Mouse (Mus musculus) forebrain, embryonic 11.5 days (tissue): ENCODE data around the gene Rab19. TPM values are rescaled to one million over a fixed set of nuclear protein-coding genes. Genes with fewer than 3 reads are reported as not detected.
"Not testable (repeated sequence)": the region's sequence is repeated elsewhere in the genome, so short reads cannot be mapped to it uniquely, and the experiment has no call there.

ENCODE experiments used
- ATAC-seq: fragments of 200-750 bp; cut with Nextera tagmentation; replicated peaks from 2 replicates; pipeline ENCODE4 v1.8.0; 2017; ENCODE audit warnings: moderate TSS enrichment; ENCODE audit not compliant: low FRiP score
- DNase-seq: peaks from one replicate; pipeline ENCODE4 v3.0.0-alpha.2; 2017; ENCODE audit warnings: low spot score
- H3K27ac ChIP-seq: fragments of 300-500 bp; sonication (generic); 2 replicates; pipeline ENCODE4 v1.5.1; 2014; ENCODE audit warnings: low read depth, low read length
- H3K27me3 ChIP-seq: fragments of 300-500 bp; sonication (generic); 2 replicates; pipeline ENCODE4 v1.6.1; 2014; ENCODE audit warnings: mild to moderate bottlenecking, low read length, mixed read lengths; ENCODE audit not compliant: control insufficient read depth, insufficient read depth
- H3K36me3 ChIP-seq: fragments of 300-500 bp; sonication (generic); 2 replicates; pipeline ENCODE4 v1.6.1; 2014; ENCODE audit warnings: mild to moderate bottlenecking, low read length, moderate library complexity, mixed read lengths; ENCODE audit not compliant: control insufficient read depth, insufficient read depth
- H3K4me1 ChIP-seq: fragments of 300-500 bp; sonication (generic); replicated peaks from 2 replicates; pipeline ENCODE4 v1.6.1; 2014; ENCODE audit warnings: low read length, mixed read lengths; ENCODE audit not compliant: control insufficient read depth, insufficient read depth
- H3K4me2 ChIP-seq: fragments of 300-500 bp; sonication (generic); 2 replicates; pipeline ENCODE4 v1.6.1; 2014; ENCODE audit warnings: low read depth, mild to moderate bottlenecking, low read length, moderate library complexity, mixed read lengths; ENCODE audit not compliant: severe bottlenecking
- H3K4me3 ChIP-seq: fragments of 300-500 bp; sonication (generic); 2 replicates; pipeline ENCODE4 v1.5.1; 2014; ENCODE audit warnings: low read depth, low read length
- H3K9ac ChIP-seq: fragments of 300-500 bp; sonication (generic); 2 replicates; pipeline ENCODE4 v1.6.1; 2014; ENCODE audit warnings: low read length
- H3K9me3 ChIP-seq: fragments of 300-500 bp; sonication (generic); 2 replicates; pipeline ENCODE4 v1.6.1; 2016; ENCODE audit warnings: low read length, mixed read lengths; ENCODE audit not compliant: control insufficient read depth
- WGBS: fragments of 180-500 bp; shearing (Covaris S2); extraction: QIAGEN DNeasy Blood & Tissue Kit; methylation state at CpG from one replicate; pipeline ENCODE4 v1.1.7; 2014; 5-methylcytosine and 5-hydroxymethylcytosine counted together
- polyA plus RNA-seq: library from polyadenylated mRNA; unstranded; fragments of >200 nt; fragmentation: Nextera tagmentation; extraction: Ambion mirVana; gene quantifications from 2 replicates; pipeline ENCODE4 v1.2.1, GENCODE M21; 2014

Rab19 gene
- polyA plus RNA-seq, 1 experiment from 2014 or later = 0.55 TPM

GRCm38 (mm10) chr6:39437519-39437918 is 56.5 kb downstream of the Rab19 start:
- not testable (repeated sequence) for H3K4me3 ChIP-seq, H3K27me3 ChIP-seq, H3K9me3 ChIP-seq, H3K27ac ChIP-seq, H3K36me3 ChIP-seq, DNase-seq, H3K9ac ChIP-seq, ATAC-seq, H3K4me1 ChIP-seq, H3K4me2 ChIP-seq
- WGBS = 92% methylated on average over 6 of the region's 6 CpGs

Other genes starting within 250 kb of the Rab19 start
- gene Kdm7a, start 174.4 kb upstream of the Rab19 start, polyA plus RNA-seq = 14.4 and 16.3 TPM in 2 replicates
- gene Slc37a3, start 3.5 kb upstream of the Rab19 start, polyA plus RNA-seq = 36.7 and 39.4 TPM in 2 replicates
- gene Mkrn1, start 39.3 kb downstream of the Rab19 start, polyA plus RNA-seq = 91.9 and 92.6 TPM in 2 replicates
- 42.0 and 42.5 TPM in 2 replicates for gene Dennd2a, start 176.7 kb downstream of the Rab19 start, polyA plus RNA-seq
- 23.2 and 26.6 TPM in 2 replicates for gene Adck2, start 192.7 kb downstream of the Rab19 start, polyA plus RNA-seq
- gene Gm42420, start 204.6 kb downstream of the Rab19 start, polyA plus RNA-seq = 4.7 TPM in 1 of 2 replicates, not detected in the other
- 217 and 222 TPM in 2 replicates for gene Ndufb2, start 211.4 kb downstream of the Rab19 start, polyA plus RNA-seq